Mouse (Mus musculus): ENCODE results near the gene Cldn19. TPM values are rescaled to one million over a fixed set of nuclear protein-coding genes. Genes with fewer than 3 reads are reported as not detected.

Cldn19 gene
- polyA plus RNA-seq, 1 experiment, result not detected

DNA sequence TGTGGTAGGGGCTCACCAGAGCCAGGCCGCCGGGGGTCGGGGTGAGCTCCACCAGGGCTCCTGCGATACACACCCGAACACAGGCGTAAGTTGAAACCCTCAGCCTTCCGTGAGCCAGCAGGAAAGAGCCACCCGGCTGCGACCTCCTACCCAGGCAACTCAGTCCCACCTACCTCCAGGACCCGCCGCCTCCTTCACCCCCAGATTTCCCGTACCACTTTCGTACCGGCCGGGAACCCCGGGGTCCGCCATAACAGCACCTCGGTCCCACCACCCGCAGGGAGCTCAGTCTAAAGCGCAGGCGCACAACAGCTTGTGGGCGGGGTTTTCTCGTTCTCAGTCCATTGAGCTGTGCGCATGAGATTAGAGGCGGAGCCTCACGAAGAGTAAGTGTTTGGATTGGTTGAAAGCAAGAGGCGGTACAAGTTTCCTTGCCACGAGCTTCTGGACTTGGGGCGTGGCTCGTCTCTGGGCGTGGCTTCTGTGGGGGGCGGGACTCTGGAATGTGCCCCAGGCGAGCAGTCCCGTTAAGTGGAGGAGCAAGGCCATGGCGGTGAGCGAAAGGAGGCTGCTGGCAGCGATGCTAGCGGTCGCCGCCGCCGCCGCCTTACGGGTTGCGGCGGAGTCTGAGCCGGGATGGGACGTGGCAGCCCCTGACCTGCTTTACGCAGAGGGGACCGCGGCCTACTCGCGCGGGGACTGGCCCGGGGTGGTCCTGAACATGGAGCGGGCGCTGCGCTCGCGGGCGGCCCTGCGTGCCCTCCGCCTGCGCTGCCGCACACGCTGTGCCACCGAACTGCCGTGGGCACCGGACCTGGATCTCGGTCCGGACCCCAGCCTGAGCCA is 22.6 kb upstream of the Cldn19 start, which contains the start of the genes AU022252 and P3h1:
AU022252 (minus strand) TSS at position 303 of the 846 bp plus-strand sequence.
P3h1 (plus strand) TSS at position 506 of the 846 bp plus-strand sequence.
- Histone ChIP-seq H3K27me3 (ENCODE audit: control insufficient read depth, insufficient read depth, low read length) (peaks cover 12% of the 10 kb centered on the region; the same call in 1 of the 2 replicates), H3K27ac (ENCODE audit: insufficient read depth, low read depth, low read length) (no peak within 1 kb of the TSS; the same call in 1 of the 2 replicates), H3K4me3 (ENCODE audit: low read depth, low read length) (peak within 1 kb of the TSS; percentile 93)

DNA sequence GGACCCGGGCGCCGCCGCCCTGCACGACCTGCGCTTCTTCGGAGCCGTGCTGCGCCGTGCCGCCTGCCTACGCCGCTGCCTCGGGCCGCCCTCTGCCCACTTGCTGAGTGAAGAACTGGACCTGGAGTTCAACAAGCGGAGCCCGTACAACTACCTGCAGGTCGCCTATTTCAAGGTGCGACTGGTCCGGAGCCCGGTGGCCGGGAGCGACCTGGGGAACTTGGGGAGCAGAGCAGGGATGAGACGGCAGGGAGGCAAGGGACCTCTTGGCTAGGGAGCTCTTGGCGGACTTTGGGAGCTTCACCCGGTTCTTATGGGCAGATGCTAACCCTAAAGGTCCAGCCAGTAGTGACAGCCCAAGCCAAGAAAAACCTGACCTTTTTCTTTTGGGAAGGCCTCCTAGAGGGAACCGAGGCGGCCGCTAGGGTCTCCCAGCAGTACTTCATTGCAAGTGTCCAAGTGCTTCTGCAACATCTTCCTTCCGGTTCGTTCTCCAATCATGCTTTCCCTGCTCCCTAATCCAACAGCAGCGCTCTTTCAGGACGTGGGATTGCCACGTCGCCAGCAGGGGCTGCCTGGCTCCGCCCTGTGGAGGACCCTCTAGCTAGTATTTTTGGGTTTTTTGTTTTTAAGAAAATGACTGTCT is 21.8 kb upstream of the Cldn19 start:
- Histone ChIP-seq H3K4me3 (ENCODE audit: low read depth, low read length) (peak overlapping the region; percentile 71), H3K27me3 (ENCODE audit: control insufficient read depth, insufficient read depth, low read length) (peaks cover 12% of the 10 kb centered on the region; the same call in 1 of the 2 replicates), H3K4me1 (ENCODE audit: control insufficient read depth, insufficient read depth, insufficient read length, low read length) (no peaks in the 10 kb centered on the region; the same call in 1 of the 2 replicates), H3K36me3 (ENCODE audit: control insufficient read depth, insufficient read depth, low read length) (no peaks in the 10 kb centered on the region), H3K27ac (ENCODE audit: insufficient read depth, low read depth, low read length) (no peak overlapping the region; the same call in 1 of the 2 replicates)
- 1% methylated on average over 36 of the region's 36 CpGs for WGBS
- TF ChIP-seq CTCF (IDR thresholded peaks at IDR 0.05; ENCODE audit: extremely low read depth, insufficient read length, insufficient replicate concordance, low read depth, low read length) (no peak), POLR2A (IDR thresholded peaks at IDR 0.05; ENCODE audit: low read depth, low read length) (no peak)

More for the DNA sequence above, 22.6 kb upstream of the Cldn19 start, which contains the start of the genes AU022252 and P3h1:
- under 1% methylated on average over 71 of the region's 71 CpGs for WGBS
- 0 out of 2 replicates have a peak, but pooled peaks cover 1% of the 10 kb centered on the region for H3K36me3 ChIP-seq (ENCODE audit: control insufficient read depth, insufficient read depth, low read length)
- TF ChIP-seq CTCF (IDR thresholded peaks at IDR 0.05; ENCODE audit: extremely low read depth, insufficient read length, insufficient replicate concordance, low read depth, low read length), result no peak
- peak; percentile 65 for TF ChIP-seq POLR2A (IDR thresholded peaks at IDR 0.05; ENCODE audit: low read depth, low read length)
- no peaks in the 10 kb centered on the region; the same call in 1 of the 2 replicates for H3K4me1 ChIP-seq (ENCODE audit: control insufficient read depth, insufficient read depth, insufficient read length, low read length)

DNA sequence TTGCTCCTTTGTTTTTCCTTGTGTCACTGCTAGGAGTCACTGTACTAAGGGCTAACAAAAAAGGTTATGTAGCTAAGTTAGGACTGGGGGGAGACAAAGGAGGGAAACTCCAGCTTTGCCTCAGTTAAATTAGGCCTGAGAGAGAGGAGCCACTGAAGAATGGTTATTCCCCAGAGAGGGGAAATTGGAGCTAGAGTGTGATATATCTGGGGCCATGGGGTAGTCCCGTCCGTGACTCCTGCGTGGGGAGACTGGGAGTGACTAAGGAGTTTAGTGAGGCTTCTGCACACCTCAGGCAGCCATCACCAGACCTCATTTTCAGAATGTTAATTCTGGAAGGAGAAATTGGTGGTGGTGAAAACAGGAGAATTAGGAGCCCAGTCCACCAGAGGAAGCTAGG is 20.9 kb upstream of the Cldn19 start:
- Histone ChIP-seq H3K4me1 (ENCODE audit: control insufficient read depth, insufficient read depth, insufficient read length, low read length) (no peaks in the 10 kb centered on the region; the same call in 1 of the 2 replicates), H3K36me3 (ENCODE audit: control insufficient read depth, insufficient read depth, low read length) (no peaks in the 10 kb centered on the region), H3K4me3 (ENCODE audit: low read depth, low read length) (no peak overlapping the region), H3K27ac (ENCODE audit: insufficient read depth, low read depth, low read length) (no peak overlapping the region), H3K27me3 (ENCODE audit: control insufficient read depth, insufficient read depth, low read length) (peaks cover 12% of the 10 kb centered on the region; the same call in 1 of the 2 replicates)
- TF ChIP-seq CTCF (IDR thresholded peaks at IDR 0.05; ENCODE audit: extremely low read depth, insufficient read length, insufficient replicate concordance, low read depth, low read length), result no peak
- no peak for TF ChIP-seq POLR2A (IDR thresholded peaks at IDR 0.05; ENCODE audit: low read depth, low read length)
- 84% methylated on average over 3 of the region's 3 CpGs for WGBS

DNA sequence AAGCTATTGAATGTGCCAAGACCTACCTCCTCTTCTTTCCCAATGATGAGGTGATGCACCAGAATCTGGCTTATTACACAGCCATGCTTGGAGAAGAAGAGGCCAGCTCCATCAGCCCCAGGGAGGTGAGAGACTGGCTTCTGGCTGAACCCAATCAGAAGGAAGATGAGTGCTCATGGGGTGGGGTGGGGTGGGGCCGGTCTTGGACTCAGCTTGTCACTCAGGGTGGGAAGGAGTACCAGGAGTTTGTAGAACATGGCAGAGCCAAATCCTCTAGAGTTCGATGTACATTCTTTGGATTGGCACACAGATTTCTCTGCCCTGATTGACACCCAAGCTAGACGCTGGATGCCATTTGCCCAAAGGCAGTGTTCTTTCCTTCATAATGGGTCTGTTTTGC is 16.6 kb upstream of the Cldn19 start:
- Histone ChIP-seq H3K36me3 (ENCODE audit: control insufficient read depth, insufficient read depth, low read length) (no peaks in the 10 kb centered on the region), H3K4me3 (ENCODE audit: low read depth, low read length) (no peak overlapping the region), H3K27me3 (ENCODE audit: control insufficient read depth, insufficient read depth, low read length) (0 out of 2 replicates have a peak, but pooled peaks cover 8% of the 10 kb centered on the region), H3K4me1 (ENCODE audit: control insufficient read depth, insufficient read depth, insufficient read length, low read length) (no peaks in the 10 kb centered on the region; the same call in 1 of the 2 replicates), H3K27ac (ENCODE audit: insufficient read depth, low read depth, low read length) (no peak overlapping the region)
- 46% methylated on average over 3 of the region's 3 CpGs for WGBS
- TF ChIP-seq POLR2A (IDR thresholded peaks at IDR 0.05; ENCODE audit: low read depth, low read length) (no peak), CTCF (IDR thresholded peaks at IDR 0.05; ENCODE audit: extremely low read depth, insufficient read length, insufficient replicate concordance, low read depth, low read length) (no peak)

DNA sequence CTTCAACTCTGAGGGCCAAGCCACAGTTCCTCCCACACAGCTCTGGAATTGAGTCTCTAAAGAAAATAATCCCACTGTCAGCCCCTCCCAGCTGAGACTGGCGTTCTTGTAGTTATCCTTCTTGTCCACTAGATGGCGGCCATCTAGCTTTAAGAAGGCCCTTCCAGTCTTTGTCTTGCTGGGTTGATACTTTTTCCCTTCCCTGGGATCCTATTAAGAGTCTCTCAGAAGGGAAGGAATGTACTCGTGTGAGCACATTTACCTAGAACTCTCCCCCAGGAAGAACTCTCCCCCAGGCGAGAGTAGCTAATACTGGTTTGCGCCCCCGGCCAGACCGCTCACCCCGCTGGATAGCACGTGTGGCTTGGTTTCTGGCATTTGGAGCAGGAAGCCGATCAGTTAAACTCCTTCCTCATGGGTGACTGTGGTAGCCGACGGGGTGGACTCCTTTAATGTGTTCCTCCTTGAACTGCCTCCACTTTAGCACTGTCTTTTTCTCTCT is 16.0 kb upstream of the Cldn19 start:
- WGBS, result 17% methylated on average over 12 of the region's 12 CpGs
- Histone ChIP-seq H3K27ac (ENCODE audit: insufficient read depth, low read depth, low read length) (no peak overlapping the region), H3K36me3 (ENCODE audit: control insufficient read depth, insufficient read depth, low read length) (no peaks in the 10 kb centered on the region), H3K27me3 (ENCODE audit: control insufficient read depth, insufficient read depth, low read length) (0 out of 2 replicates have a peak, but pooled peaks cover 4% of the 10 kb centered on the region), H3K4me3 (ENCODE audit: low read depth, low read length) (peak overlapping the region; percentile 44), H3K4me1 (ENCODE audit: control insufficient read depth, insufficient read depth, insufficient read length, low read length) (no peaks in the 10 kb centered on the region)
- TF ChIP-seq CTCF (IDR thresholded peaks at IDR 0.05; ENCODE audit: extremely low read depth, insufficient read length, insufficient replicate concordance, low read depth, low read length) (peak; percentile 31; the same call in 1 of the 2 replicates), POLR2A (IDR thresholded peaks at IDR 0.05; ENCODE audit: low read depth, low read length) (no peak)

DNA sequence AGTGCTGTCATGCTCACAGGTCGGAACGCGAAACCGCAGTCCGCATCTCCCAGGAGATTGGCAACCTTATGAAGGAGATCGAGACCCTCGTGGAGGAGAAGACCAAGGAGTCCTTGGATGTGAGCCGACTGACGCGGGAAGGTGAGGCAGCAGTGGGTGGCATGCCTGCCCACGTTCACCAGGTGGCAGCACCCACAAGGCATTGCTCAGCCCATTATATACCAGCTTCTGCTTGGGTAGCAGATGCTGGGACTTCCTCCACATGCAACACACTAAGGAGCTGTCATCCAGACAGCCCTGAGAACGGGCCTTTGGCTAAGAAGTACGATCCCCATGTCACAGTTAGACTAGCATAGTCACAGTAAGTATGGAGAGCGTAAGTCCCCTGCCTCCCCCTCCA is 13.6 kb upstream of the Cldn19 start:
- Histone ChIP-seq H3K4me3 (ENCODE audit: low read depth, low read length) (no peak overlapping the region), H3K27ac (ENCODE audit: insufficient read depth, low read depth, low read length) (no peak overlapping the region), H3K27me3 (ENCODE audit: control insufficient read depth, insufficient read depth, low read length) (no peaks in the 10 kb centered on the region), H3K36me3 (ENCODE audit: control insufficient read depth, insufficient read depth, low read length) (no peaks in the 10 kb centered on the region), H3K4me1 (ENCODE audit: control insufficient read depth, insufficient read depth, insufficient read length, low read length) (no peaks in the 10 kb centered on the region; the same call in 1 of the 2 replicates)
- WGBS, result 82% methylated on average over 14 of the region's 14 CpGs
- TF ChIP-seq POLR2A (IDR thresholded peaks at IDR 0.05; ENCODE audit: low read depth, low read length) (no peak), CTCF (IDR thresholded peaks at IDR 0.05; ENCODE audit: extremely low read depth, insufficient read length, insufficient replicate concordance, low read depth, low read length) (peak; percentile 32; the same call in 1 of the 2 replicates)
